Mouse (Mus musculus): ENCODE measurements around the gene Anxa5.

DNA sequence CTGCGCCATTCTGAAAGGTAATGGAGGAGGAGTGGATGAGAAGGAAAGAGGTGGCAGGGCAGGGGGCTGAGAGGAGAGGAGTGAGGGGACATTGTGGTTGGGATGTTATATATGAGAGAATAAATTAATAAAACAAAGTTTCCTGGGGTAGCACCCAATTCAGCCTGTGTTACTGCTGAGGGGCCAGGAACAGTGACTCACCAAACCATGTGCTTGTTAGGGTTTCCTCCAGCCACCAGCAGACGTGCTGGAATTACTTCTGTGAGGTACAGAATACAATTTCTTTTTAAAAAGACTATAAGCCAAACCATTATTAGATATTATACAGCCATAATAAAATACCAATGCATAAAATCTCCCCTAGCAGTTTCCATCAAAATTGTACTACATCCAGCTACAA, 18.9 kb upstream of the Anxa5 start:
- TF ChIP-seq CTCF (IDR thresholded peaks at IDR 0.05; ENCODE audit: control insufficient read depth, insufficient read depth, low read length) = no peak
- TF ChIP-seq POLR2A (IDR thresholded peaks at IDR 0.05; ENCODE audit: borderline replicate concordance, control insufficient read depth, low read depth, low read length) = no peak
